Mouse (Mus musculus) stomach, postnatal 0 days (tissue): ENCODE measurements around the gene Adm.

Source experiments
- CTCF ChIP-seq: IDR thresholded peaks from 2 replicates; pipeline ENCODE4 v1.5.1; 2016; ENCODE audit warnings: antibody characterized with exemption, low read depth, mild to moderate bottlenecking, moderate library complexity
- EP300 ChIP-seq: optimal IDR thresholded peaks from 2 replicates; pipeline ENCODE3; 2016; ENCODE audit warnings: antibody characterized with exemption

- TF ChIP-seq CTCF (peak; percentile 50), EP300 (no peak)
Observed at GRCm38 (mm10) chr7:110627099-110627482, 370 bp upstream of the Adm start.
